ENCODE assay signal across 16 mouse cellular contexts in genomic region chr8:46969386-46969785, GRCm38 (mm10). TPM values are rescaled to one million over a fixed set of nuclear protein-coding genes. Genes with fewer than 3 reads are reported as not detected.
DNase-seq lines count a peak whose midpoint lies in the region; ATAC-seq and TF ChIP-seq lines count a peak whose summit lies in the region.
"Had no signal": no experiment of that assay in that cellular context is flagged by ENCODE, and none has a peak within 500 bp of the region (broad histone marks: within the 10 kb centered on the region; RNA-seq: fewer than 3 reads in every experiment).

No protein-coding gene starts in this region.

- H3K27me3 ChIP-seq in liver, postnatal 0 days (ENCODE audit: insufficient read depth, low read length): no peaks in the 10 kb centered on the region
- H3K27me3 ChIP-seq in E14TG2a.4 (ENCODE audit: insufficient read depth, low read length): peaks cover 15% of the 10 kb centered on the region
- H3K27me3 ChIP-seq: embryonic facial prominence, embryonic 13.5 days; stomach, embryonic 15.5 days had no signal

- no peak overlapping the region for H3K9ac ChIP-seq in liver, postnatal 0 days (replicated peaks)
- H3K9ac ChIP-seq: embryonic facial prominence, embryonic 13.5 days; stomach, embryonic 15.5 days had no signal

- no peaks in the 10 kb centered on the region for H3K4me1 ChIP-seq in liver, postnatal 0 days (ENCODE audit: insufficient read depth)
- H3K4me1 ChIP-seq in E14TG2a.4 (replicated peaks; ENCODE audit: low read depth, low read length): peaks cover 10% of the 10 kb centered on the region
- H3K4me1 ChIP-seq: stomach, embryonic 15.5 days had no signal

- H3K9me3 ChIP-seq in liver, postnatal 0 days (ENCODE audit: low read length): peaks cover 1% of the 10 kb centered on the region; the same call in 1 of the 2 replicates
- peaks cover 12% of the 10 kb centered on the region for H3K9me3 ChIP-seq in E14TG2a.4 (ENCODE audit: low read length)
- H3K9me3 ChIP-seq: embryonic facial prominence, embryonic 13.5 days; stomach, embryonic 15.5 days had no signal

- no peak overlapping the region for H3K27ac ChIP-seq in gastrocnemius, adult 2 months
- H3K27ac ChIP-seq in liver, postnatal 0 days (ENCODE audit: low read depth): no peak overlapping the region
- H3K27ac ChIP-seq: embryonic facial prominence, embryonic 13.5 days; stomach, embryonic 15.5 days had no signal

- intact Hi-C loops in gastrocnemius, adult 2 months (cut with DNase I): no loop called here

- H3K4me2 ChIP-seq in liver, postnatal 0 days (ENCODE audit: low read depth, low read length): no peak overlapping the region
- H3K4me2 ChIP-seq: embryonic facial prominence, embryonic 13.5 days; stomach, embryonic 15.5 days had no signal

- no peak for TF ChIP-seq EP300 in liver, postnatal 0 days (IDR thresholded peaks at IDR 0.05; ENCODE audit: low read depth)

- WGBS in liver, postnatal 0 days (ENCODE audit: insufficient replicate concordance): 59% methylated on average over 2 of the region's 2 CpGs

- no peak for ATAC-seq in liver, postnatal 0 days
- ATAC-seq: hindbrain, embryonic 16.5 days had no signal

- no peaks in the 10 kb centered on the region for H3K36me3 ChIP-seq in liver, postnatal 0 days (replicated peaks; ENCODE audit: insufficient read depth, low read length)
- H3K36me3 ChIP-seq in E14TG2a.4 (ENCODE audit: insufficient read depth, low read length): no peaks in the 10 kb centered on the region
- H3K36me3 ChIP-seq: embryonic facial prominence, embryonic 13.5 days; stomach, embryonic 15.5 days had no signal

- no peak for DNase-seq in gastrocnemius, adult 2 months
- DNase-seq in gastrocnemius, postnatal 25 days: no peak
- DNase-seq in liver, postnatal 0 days: no peak
- DNase-seq in liver: no peak
- peak; percentile 46 for DNase-seq in retina, embryonic 14.5 days (ENCODE audit: low spot score)
- DNase-seq in right cerebral cortex, postnatal 36 days (ENCODE audit: low spot score in 2 of 2): no peak
- DNase-seq in kidney, adult 9 months: no peak
- DNase-seq: cerebellum, adult 8-10 months; gastrocnemius, postnatal 14 days; lung, postnatal 14 days; thymus, postnatal 36 days had no signal

- no peak overlapping the region for H3K4me3 ChIP-seq in gastrocnemius, adult 2 months
- no peak overlapping the region for H3K4me3 ChIP-seq in liver, postnatal 0 days (ENCODE audit: low read depth, low read length)
- H3K4me3 ChIP-seq in E14TG2a.4 (replicated peaks; ENCODE audit: low read length): no peak overlapping the region
- H3K4me3 ChIP-seq: embryonic facial prominence, embryonic 13.5 days; stomach, embryonic 15.5 days had no signal

- TF ChIP-seq CTCF in gastrocnemius, adult 2 months (IDR thresholded peaks at IDR 0.05): peak; percentile 43; the same call in 1 of the 2 replicates
- peak; percentile 54 for TF ChIP-seq CTCF in liver, postnatal 0 days (IDR thresholded peaks at IDR 0.05; ENCODE audit: low read depth)
- peak; percentile 56 for TF ChIP-seq CTCF in E14TG2a.4 (conservative IDR thresholded peaks at IDR 0.05; ENCODE audit: low read length)

RNA-seq across cellular contexts. Expression of gene Enpp6, which starts 17.3 kb away (rescaled TPM):
- 1 to 10 TPM; 1.1 to 1.2 TPM for total RNA-seq in gastrocnemius, adult 2 months (2021)
- 1 to 10 TPM in 1 of 2 experiments, under 1 TPM in 1; 0.72 to 1.8 TPM for total RNA-seq in gastrocnemius, postnatal 25 days (2021)
- 0.47 and 0.60 TPM in 2 replicates for polyA plus RNA-seq in liver, postnatal 0 days (2015; fragmentation: Nextera tagmentation; extraction: Ambion mirVana)
- total RNA-seq: neutrophil, adult 5-6 weeks had no signal
